ENCODE assay signal across 9 mouse cellular contexts in genomic region chr17:80846996-80847810, GRCm38 (mm10).
DNase-seq lines count a peak whose midpoint lies in the region; ATAC-seq and TF ChIP-seq lines count a peak whose summit lies in the region.
"Had no signal": no experiment of that assay in that cellular context is flagged by ENCODE, and none has a peak within 500 bp of the region (broad histone marks: within the 10 kb centered on the region; RNA-seq: fewer than 3 reads in every experiment).

No protein-coding gene starts in this region.

- peak; percentile 88 for ATAC-seq in forebrain, embryonic 12.5 days (ENCODE audit: low FRiP score)
- peak; percentile 89 for ATAC-seq in hindbrain, postnatal 0 days

- peak overlapping the region; percentile 19; the same call in 1 of the 2 replicates for H3K4me2 ChIP-seq in forebrain, embryonic 12.5 days
- H3K4me2 ChIP-seq in hindbrain, postnatal 0 days (ENCODE audit: low read depth, low read length) = peak overlapping the region; percentile 36
- H3K4me2 ChIP-seq: limb, embryonic 13.5 days had no signal

- peaks cover 11% of the 10 kb centered on the region; the same call in 1 of the 2 replicates for H3K4me1 ChIP-seq in forebrain, embryonic 12.5 days
- no peaks in the 10 kb centered on the region for H3K4me1 ChIP-seq in hindbrain, postnatal 0 days (ENCODE audit: insufficient read depth, low read length)
- H3K4me1 ChIP-seq in olfactory bulb, adult 2 months (ENCODE audit: control insufficient read depth, insufficient read depth, low read length) = peaks cover 6% of the 10 kb centered on the region; the same call in 1 of the 2 replicates
- H3K4me1 ChIP-seq: limb, embryonic 13.5 days had no signal

- H3K27ac ChIP-seq in forebrain, embryonic 12.5 days = no peak overlapping the region
- peak overlapping the region; percentile 43; the same call in 1 of the 2 replicates for H3K27ac ChIP-seq in hindbrain, postnatal 0 days
- H3K27ac ChIP-seq in olfactory bulb, adult 2 months (ENCODE audit: insufficient read depth, low read depth, low read length) = no peak overlapping the region
- H3K27ac ChIP-seq: limb, embryonic 13.5 days had no signal

- H3K4me3 ChIP-seq in forebrain, embryonic 12.5 days (replicated peaks) = no peak overlapping the region
- no peak overlapping the region for H3K4me3 ChIP-seq in hindbrain, postnatal 0 days (ENCODE audit: low read length)
- peak overlapping the region; percentile 13; the same call in 1 of the 2 replicates for H3K4me3 ChIP-seq in olfactory bulb, adult 2 months (ENCODE audit: insufficient read depth, low read depth, low read length)
- H3K4me3 ChIP-seq: limb, embryonic 13.5 days had no signal

- TF ChIP-seq CTCF in hindbrain, postnatal 0 days (IDR thresholded peaks at IDR 0.05; ENCODE audit: low read depth) = peak; percentile 46
- TF ChIP-seq CTCF in olfactory bulb, adult 2 months (IDR thresholded peaks at IDR 0.05; ENCODE audit: insufficient read depth, low read depth, low read length) = no peak

- no peak for TF ChIP-seq POLR2A in olfactory bulb, adult 2 months (IDR thresholded peaks at IDR 0.05; ENCODE audit: insufficient read depth, low read depth, low read length)

- H3K9ac ChIP-seq in forebrain, embryonic 12.5 days = no peak overlapping the region
- no peak overlapping the region for H3K9ac ChIP-seq in hindbrain, postnatal 0 days (replicated peaks; ENCODE audit: low read length)
- H3K9ac ChIP-seq: limb, embryonic 13.5 days had no signal

- no peaks in the 10 kb centered on the region for H3K36me3 ChIP-seq in forebrain, embryonic 12.5 days (replicated peaks)
- no peaks in the 10 kb centered on the region for H3K36me3 ChIP-seq in hindbrain, postnatal 0 days (ENCODE audit: insufficient read depth, low read length)
- H3K36me3 ChIP-seq: limb, embryonic 13.5 days had no signal

- DNase-seq in heart, adult 18-20 months = peak; percentile 23 to 52
- DNase-seq in heart, postnatal 25 days (ENCODE audit: low spot score) = no peak
- DNase-seq in R1 (ENCODE audit: low read depth, low spot score) = peak; percentile 70
- DNase-seq in hindbrain, postnatal 0 days (ENCODE audit: low spot score) = peak; percentile 78
- DNase-seq in adipocyte (ENCODE audit: low spot score) = no peak
- DNase-seq in ovary, postnatal 10 days (ENCODE audit: low spot score) = no peak

- H3K27me3 ChIP-seq in forebrain, embryonic 12.5 days = no peaks in the 10 kb centered on the region
- H3K27me3 ChIP-seq in hindbrain, postnatal 0 days (ENCODE audit: insufficient read depth, low read length) = no peaks in the 10 kb centered on the region
- H3K27me3 ChIP-seq: limb, embryonic 13.5 days had no signal

- intact Hi-C loops in heart, postnatal 25 days (cut with DNase I) = loop anchor here (5.0 kb wide), 1 partner anchor 35 kb away; no protein-coding TSS in a partner anchor

- no peaks in the 10 kb centered on the region for H3K9me3 ChIP-seq in forebrain, embryonic 12.5 days
- no peaks in the 10 kb centered on the region for H3K9me3 ChIP-seq in hindbrain, postnatal 0 days (ENCODE audit: low read length)
- H3K9me3 ChIP-seq: limb, embryonic 13.5 days had no signal

- 58% methylated on average over 23 of the region's 23 CpGs for WGBS in forebrain, embryonic 12.5 days
- WGBS in hindbrain, postnatal 0 days = 55% methylated on average over 23 of the region's 23 CpGs
- 27% methylated on average over 23 of the region's 23 CpGs for WGBS in olfactory bulb, adult 2 months

Comparison
In these comparisons a context has a peak if more than half of its experiments do, and no peak if none do; other contexts are left out.
1. DNase-seq: peak in heart, adult 18-20 months (2 of 2), R1 (single experiment) and hindbrain, postnatal 0 days (single experiment); none in heart, postnatal 25 days (single experiment), adipocyte (single experiment) and ovary, postnatal 10 days (single experiment).